ENCODE assay signal across 16 mouse cellular contexts in genomic region chr3:153045328-153045727, GRCm38 (mm10).
DNase-seq lines count a peak whose midpoint lies in the region; ATAC-seq and TF ChIP-seq lines count a peak whose summit lies in the region.
"Had no signal": no experiment of that assay in that cellular context is flagged by ENCODE, and none has a peak within 500 bp of the region (broad histone marks: within the 10 kb centered on the region; RNA-seq: fewer than 3 reads in every experiment).

No protein-coding gene starts in this region.

- no peaks in the 10 kb centered on the region for H3K36me3 ChIP-seq in liver, embryonic 11.5 days (ENCODE audit: control insufficient read depth, insufficient read depth, low read length)
- no peaks in the 10 kb centered on the region for H3K36me3 ChIP-seq in liver, postnatal 0 days (replicated peaks; ENCODE audit: insufficient read depth, low read length)
- no peaks in the 10 kb centered on the region for H3K36me3 ChIP-seq in liver, embryonic 13.5 days
- no peaks in the 10 kb centered on the region for H3K36me3 ChIP-seq in liver, embryonic 16.5 days (ENCODE audit: control insufficient read depth, insufficient read depth)
- H3K36me3 ChIP-seq: embryonic facial prominence, embryonic 13.5 days; heart, embryonic 13.5 days; hindbrain, embryonic 15.5 days had no signal

- no peak overlapping the region for H3K27ac ChIP-seq in liver, embryonic 11.5 days (ENCODE audit: low read depth, low read length)
- no peak overlapping the region for H3K27ac ChIP-seq in liver, postnatal 0 days (ENCODE audit: low read depth)
- H3K27ac ChIP-seq in liver, embryonic 13.5 days = no peak overlapping the region
- no peak overlapping the region for H3K27ac ChIP-seq in liver, embryonic 16.5 days (ENCODE audit: low read length)
- H3K27ac ChIP-seq in layer of hippocampus, adult 2 months = no peak overlapping the region
- H3K27ac ChIP-seq: embryonic facial prominence, embryonic 13.5 days; forebrain, embryonic 13.5 days; heart, embryonic 13.5 days; hindbrain, embryonic 15.5 days had no signal

- DNase-seq in liver, embryonic 11.5 days (ENCODE audit: low spot score) = no peak
- no peak for DNase-seq in liver, postnatal 0 days
- DNase-seq in liver, embryonic 13.5 days = no peak
- no peak for DNase-seq in layer of hippocampus, adult 2 months (ENCODE audit: low spot score in 2 of 2)
- no peak for DNase-seq in lung, adult 18-20 months
- DNase-seq: adrenal gland, postnatal 10 days; cerebellum, adult 11-12 months; cerebellum, adult 9-10 months; cerebellum, postnatal 25 days; gastrocnemius, postnatal 14 days; heart, postnatal 36 days had no signal

- ATAC-seq in liver, embryonic 11.5 days (replicated peaks; ENCODE audit: low FRiP score) = peak; percentile 49; the same call in 1 of the 2 replicates
- ATAC-seq in liver, postnatal 0 days = no peak
- peak; percentile 51; the same call in 1 of the 2 replicates for ATAC-seq in liver, embryonic 13.5 days (ENCODE audit: low read depth)
- peak; percentile 30 for ATAC-seq in liver, embryonic 16.5 days (ENCODE audit: low read depth)
- ATAC-seq: forebrain, embryonic 13.5 days had no signal

- no peak for TF ChIP-seq CTCF in liver, postnatal 0 days (IDR thresholded peaks at IDR 0.05; ENCODE audit: low read depth)
- no peak for TF ChIP-seq CTCF in layer of hippocampus, adult 2 months (conservative IDR thresholded peaks at IDR 0.05)

- no peaks in the 10 kb centered on the region for H3K27me3 ChIP-seq in liver, embryonic 11.5 days (replicated peaks; ENCODE audit: control insufficient read depth, insufficient read depth, low read length)
- H3K27me3 ChIP-seq in liver, postnatal 0 days (ENCODE audit: insufficient read depth, low read length) = no peaks in the 10 kb centered on the region
- no peaks in the 10 kb centered on the region for H3K27me3 ChIP-seq in liver, embryonic 13.5 days
- H3K27me3 ChIP-seq in liver, embryonic 16.5 days (ENCODE audit: control insufficient read depth, insufficient read depth, low read depth, low read length) = no peaks in the 10 kb centered on the region
- H3K27me3 ChIP-seq: embryonic facial prominence, embryonic 13.5 days; forebrain, embryonic 13.5 days; heart, embryonic 13.5 days; hindbrain, embryonic 15.5 days had no signal

- 73% methylated on average over 2 of the region's 2 CpGs for WGBS in liver, embryonic 11.5 days
- WGBS in liver, postnatal 0 days (ENCODE audit: insufficient replicate concordance) = 78% methylated on average over 2 of the region's 2 CpGs
- WGBS in liver, embryonic 13.5 days (ENCODE audit: insufficient replicate concordance) = 65% methylated on average over 2 of the region's 2 CpGs
- 71% methylated on average over 2 of the region's 2 CpGs for WGBS in liver, embryonic 16.5 days (ENCODE audit: insufficient replicate concordance)

- no peak for TF ChIP-seq EP300 in liver, postnatal 0 days (IDR thresholded peaks at IDR 0.05; ENCODE audit: low read depth)

- H3K9ac ChIP-seq in liver, embryonic 11.5 days (ENCODE audit: low read depth, low read length) = no peak overlapping the region
- H3K9ac ChIP-seq in liver, postnatal 0 days (replicated peaks) = no peak overlapping the region
- H3K9ac ChIP-seq in liver, embryonic 13.5 days = no peak overlapping the region
- no peak overlapping the region for H3K9ac ChIP-seq in liver, embryonic 16.5 days (ENCODE audit: low read depth, low read length)
- H3K9ac ChIP-seq: embryonic facial prominence, embryonic 13.5 days; forebrain, embryonic 13.5 days; heart, embryonic 13.5 days; hindbrain, embryonic 15.5 days had no signal

- H3K4me2 ChIP-seq in liver, embryonic 11.5 days = no peak overlapping the region
- no peak overlapping the region for H3K4me2 ChIP-seq in liver, postnatal 0 days (ENCODE audit: low read depth, low read length)
- H3K4me2 ChIP-seq in liver, embryonic 13.5 days = no peak overlapping the region
- no peak overlapping the region for H3K4me2 ChIP-seq in liver, embryonic 16.5 days (ENCODE audit: low read depth, low read length)
- H3K4me2 ChIP-seq: embryonic facial prominence, embryonic 13.5 days; forebrain, embryonic 13.5 days; heart, embryonic 13.5 days; hindbrain, embryonic 15.5 days had no signal

- H3K4me1 ChIP-seq in liver, embryonic 11.5 days (replicated peaks; ENCODE audit: control insufficient read depth, insufficient read depth, low read length) = no peaks in the 10 kb centered on the region
- H3K4me1 ChIP-seq in liver, postnatal 0 days (ENCODE audit: insufficient read depth) = no peaks in the 10 kb centered on the region
- no peaks in the 10 kb centered on the region for H3K4me1 ChIP-seq in liver, embryonic 13.5 days (replicated peaks)
- no peaks in the 10 kb centered on the region for H3K4me1 ChIP-seq in liver, embryonic 16.5 days (ENCODE audit: control insufficient read depth, low read depth, low read length)
- H3K4me1 ChIP-seq: embryonic facial prominence, embryonic 13.5 days; forebrain, embryonic 13.5 days; heart, embryonic 13.5 days; hindbrain, embryonic 15.5 days had no signal

- H3K4me3 ChIP-seq in liver, embryonic 11.5 days (ENCODE audit: low read depth, low read length) = no peak overlapping the region
- no peak overlapping the region for H3K4me3 ChIP-seq in liver, postnatal 0 days (ENCODE audit: low read depth, low read length)
- no peak overlapping the region for H3K4me3 ChIP-seq in liver, embryonic 13.5 days (replicated peaks)
- no peak overlapping the region for H3K4me3 ChIP-seq in liver, embryonic 16.5 days (ENCODE audit: low read depth, low read length)
- H3K4me3 ChIP-seq in layer of hippocampus, adult 2 months = no peak overlapping the region
- H3K4me3 ChIP-seq: embryonic facial prominence, embryonic 13.5 days; forebrain, embryonic 13.5 days; heart, embryonic 13.5 days; hindbrain, embryonic 15.5 days had no signal

- H3K9me3 ChIP-seq in liver, embryonic 11.5 days (ENCODE audit: control insufficient read depth, low read length) = no peaks in the 10 kb centered on the region
- no peaks in the 10 kb centered on the region for H3K9me3 ChIP-seq in liver, postnatal 0 days (ENCODE audit: low read length)
- no peaks in the 10 kb centered on the region for H3K9me3 ChIP-seq in liver, embryonic 13.5 days (replicated peaks)
- H3K9me3 ChIP-seq in liver, embryonic 16.5 days (replicated peaks; ENCODE audit: control insufficient read depth, low read length) = no peaks in the 10 kb centered on the region
- H3K9me3 ChIP-seq: hindbrain, embryonic 15.5 days had no signal
